Mouse (Mus musculus) lung, postnatal 0 days (tissue): ENCODE results near the gene Txndc2.

ENCODE experiments used
- CTCF ChIP-seq: IDR thresholded peaks from 2 replicates; pipeline ENCODE4 v1.5.1; 2016; ENCODE audit warnings: antibody characterized with exemption, mild to moderate bottlenecking
- EP300 ChIP-seq: IDR thresholded peaks from 2 replicates; pipeline ENCODE4 v1.6.1; 2016; ENCODE audit warnings: antibody characterized with exemption, mild to moderate bottlenecking, control low read depth

DNA sequence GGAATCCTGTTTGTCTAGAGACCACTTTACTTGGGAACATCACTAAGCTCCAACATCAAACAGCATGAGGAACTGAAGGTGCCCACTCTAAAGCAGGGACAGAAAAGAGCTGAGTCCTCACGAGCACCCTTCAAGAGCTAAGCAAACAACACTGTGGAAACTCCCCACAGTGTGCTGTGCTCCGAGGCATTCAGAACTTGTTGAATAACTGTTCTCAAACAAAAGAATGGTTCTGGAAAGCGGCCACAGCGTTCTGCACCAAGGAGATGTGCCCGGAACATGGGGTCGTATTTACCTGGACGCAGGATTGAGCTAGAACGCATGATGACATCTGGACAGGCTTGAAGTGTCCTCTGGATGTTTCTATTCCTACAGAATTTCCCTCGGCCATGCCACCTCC lies 16.0 kb upstream of the Txndc2 start:
- TF ChIP-seq CTCF (no peak), EP300 (peak; percentile 94)
